Mouse (Mus musculus) inflammation-experienced regulatory T-cells, adult 6 months (primary cell): ENCODE results near the gene Plekhn1. TPM values are rescaled to one million over a fixed set of nuclear protein-coding genes. Genes with fewer than 3 reads are reported as not detected.

Source experiments
- ATAC-seq: one replicate; pipeline ENCODE4 v1.8.0; 2017
- polyA plus RNA-seq, 3 experiments: library from polyadenylated mRNA; unstranded; fragments of 100-300 nt; shearing (Covaris generic); gene quantifications; one replicate each; pipeline ENCODE4 v1.2.1; 2017

Gene Plekhn1
- polyA plus RNA-seq, 3 experiments from 2014 or later, result 4.3 to 11.0 (median 8.1) TPM

DNA sequence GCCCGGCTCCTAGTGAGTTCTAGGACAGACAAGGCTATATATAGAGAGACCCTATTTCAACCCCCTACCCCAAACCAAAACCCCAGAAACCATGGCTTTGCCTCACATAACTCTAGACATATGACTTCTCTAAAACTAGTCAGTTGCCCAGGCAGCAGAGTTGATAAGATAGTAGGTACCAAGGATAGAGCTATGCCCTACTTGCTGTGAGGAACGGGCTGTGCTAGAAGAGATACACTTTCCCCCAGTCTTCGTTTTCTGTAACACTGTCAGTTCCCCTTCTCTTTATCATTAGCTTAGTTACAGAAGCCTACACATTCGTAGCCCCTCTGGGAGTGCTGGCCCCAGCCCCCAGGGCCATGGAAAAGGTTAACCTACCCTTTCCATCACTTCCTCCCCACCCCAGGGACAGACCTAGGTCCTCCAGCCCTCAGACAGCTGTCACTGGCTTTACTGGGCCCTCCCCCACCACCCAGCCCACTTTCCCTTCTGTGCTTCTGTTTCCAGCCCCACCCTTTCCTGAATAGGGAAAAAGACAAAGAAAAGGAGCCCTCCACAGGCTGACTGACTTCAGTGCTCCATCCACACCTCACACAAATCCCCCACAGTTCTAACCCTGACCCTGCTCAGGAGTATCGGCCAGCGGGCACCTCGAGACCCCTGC lies 50.2 kb downstream of the Plekhn1 start:
- ATAC-seq, result no peak

DNA sequence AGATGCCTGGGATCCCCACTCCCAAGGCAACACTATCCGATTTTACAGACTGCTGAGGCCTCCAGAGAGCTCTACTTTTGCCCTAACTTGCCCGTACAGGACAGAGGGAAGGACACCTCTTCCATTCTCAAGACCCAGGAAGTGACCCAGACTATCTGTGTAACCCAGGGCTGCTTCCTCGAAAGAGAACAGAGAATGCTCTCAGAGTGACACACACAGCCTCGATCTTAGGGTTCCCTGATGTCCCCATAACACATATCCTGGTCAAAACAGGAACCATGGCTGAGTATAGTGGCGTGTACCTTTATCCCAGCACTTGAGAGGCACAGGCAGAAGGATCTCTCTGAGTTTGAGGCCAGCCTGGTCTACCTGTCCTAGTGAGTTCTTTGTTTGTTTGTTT lies 50.9 kb downstream of the Plekhn1 start:
- no peak for ATAC-seq

DNA sequence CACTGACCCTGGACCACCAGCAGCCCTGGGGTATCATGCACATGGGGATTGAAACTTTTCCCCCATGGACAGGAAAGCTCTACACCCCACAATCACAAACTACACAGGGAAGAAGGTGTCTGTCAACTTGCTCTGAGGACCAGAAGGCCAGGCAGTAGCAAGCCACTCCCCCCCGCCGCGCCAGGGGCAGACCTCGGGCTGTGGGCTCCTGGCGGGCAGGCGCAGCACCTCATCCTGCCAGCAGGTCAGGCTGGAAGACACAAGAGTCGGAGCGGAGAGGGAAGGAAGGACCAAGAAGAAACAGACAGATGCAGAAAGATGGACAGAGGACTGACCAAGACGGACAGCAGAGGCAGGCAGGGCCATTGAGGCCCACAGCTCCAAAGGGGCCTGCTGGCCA lies 57.0 kb downstream of the Plekhn1 start:
- ATAC-seq, result no peak

DNA sequence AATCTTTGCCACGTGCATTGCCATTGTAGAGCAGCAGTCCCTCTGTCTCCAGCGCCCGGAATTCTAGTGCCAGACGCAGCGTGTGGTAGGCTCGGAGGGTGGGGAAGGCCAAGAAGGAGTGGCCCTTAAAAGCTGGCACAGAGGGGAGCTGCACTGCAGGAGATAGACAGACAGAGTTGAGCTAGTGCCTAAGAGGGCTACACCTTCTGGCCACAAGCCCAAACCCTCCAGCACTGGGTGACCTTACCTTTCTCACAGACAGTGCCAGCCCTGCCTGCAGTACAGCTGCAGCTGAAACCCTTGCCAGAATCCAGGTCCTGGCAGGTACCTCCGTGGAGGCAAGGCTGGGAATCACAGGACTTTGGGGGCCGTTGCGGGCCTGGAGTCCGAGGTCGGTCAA lies 62.8 kb downstream of the Plekhn1 start:
- ATAC-seq, result no peak

Other genes starting within 250 kb of the Plekhn1 start
- gene B3galt6, start 242.2 kb downstream of the Plekhn1 start, polyA plus RNA-seq, result 1 to 10 TPM in 1 of 3 experiments, under 1 TPM in 2; 0.63 to 1.0 (median 0.90) TPM
- 100 to 1,000 TPM; 489 to 506 (median 496) TPM for gene Sdf4, start 242.0 kb downstream of the Plekhn1 start, polyA plus RNA-seq
- gene Tnfrsf4, start 221.0 kb downstream of the Plekhn1 start, polyA plus RNA-seq, result 100 to 1,000 TPM; 682 to 810 (median 720) TPM
- 100 to 1,000 TPM; 603 to 779 (median 637) TPM for gene Tnfrsf18, start 208.7 kb downstream of the Plekhn1 start, polyA plus RNA-seq
- 1 to 10 TPM in 1 of 3 experiments, under 1 TPM in 2; 0.26 to 1.1 (median 0.55) TPM for gene Ttll10, start 175.4 kb downstream of the Plekhn1 start, polyA plus RNA-seq
- gene 9430015G10Rik, start 124.9 kb downstream of the Plekhn1 start, polyA plus RNA-seq, result 10 to 100 TPM in 2 of 3 experiments, 1 to 10 TPM in 1; 8.6 to 32.7 (median 20.0) TPM
- gene Rnf223, start 104.3 kb downstream of the Plekhn1 start, polyA plus RNA-seq, result not detected
- 1 to 10 TPM; 2.2 to 4.3 (median 4.2) TPM for gene Agrn, start 37.4 kb downstream of the Plekhn1 start, polyA plus RNA-seq
- 10 to 100 TPM; 34.7 to 48.9 (median 41.6) TPM for gene Isg15, start 34.0 kb downstream of the Plekhn1 start, polyA plus RNA-seq
- 1 to 10 TPM; 2.9 to 5.3 (median 3.2) TPM for gene AW011738, start 31.6 kb downstream of the Plekhn1 start, polyA plus RNA-seq
- under 1 TPM; 0.55 to 0.90 (median 0.74) TPM for gene Perm1, start 19.0 kb downstream of the Plekhn1 start, polyA plus RNA-seq
- 10 to 100 TPM; 11.2 to 16.2 (median 15.7) TPM for gene Noc2l, start 1.2 kb upstream of the Plekhn1 start, polyA plus RNA-seq
- gene Samd11, start 20.8 kb upstream of the Plekhn1 start, polyA plus RNA-seq, result 1 to 10 TPM; 2.5 to 4.0 (median 3.2) TPM
- gene Vmn2r-ps159, start 96.2 kb upstream of the Plekhn1 start, polyA plus RNA-seq, result not detected